Mouse (Mus musculus) brain, embryonic 18.5 days (tissue): ENCODE results near the gene Hint2.

Experiments
- DNase-seq: peaks from one replicate; pipeline ENCODE4 v3.0.0-alpha.2; 2012; ENCODE audit warnings: low read depth, low spot score

Gene Hint2

GRCm38 (mm10) chr4:43655656-43656338 is 469 bp downstream of the Hint2 start:
- no peak for DNase-seq

DNA sequence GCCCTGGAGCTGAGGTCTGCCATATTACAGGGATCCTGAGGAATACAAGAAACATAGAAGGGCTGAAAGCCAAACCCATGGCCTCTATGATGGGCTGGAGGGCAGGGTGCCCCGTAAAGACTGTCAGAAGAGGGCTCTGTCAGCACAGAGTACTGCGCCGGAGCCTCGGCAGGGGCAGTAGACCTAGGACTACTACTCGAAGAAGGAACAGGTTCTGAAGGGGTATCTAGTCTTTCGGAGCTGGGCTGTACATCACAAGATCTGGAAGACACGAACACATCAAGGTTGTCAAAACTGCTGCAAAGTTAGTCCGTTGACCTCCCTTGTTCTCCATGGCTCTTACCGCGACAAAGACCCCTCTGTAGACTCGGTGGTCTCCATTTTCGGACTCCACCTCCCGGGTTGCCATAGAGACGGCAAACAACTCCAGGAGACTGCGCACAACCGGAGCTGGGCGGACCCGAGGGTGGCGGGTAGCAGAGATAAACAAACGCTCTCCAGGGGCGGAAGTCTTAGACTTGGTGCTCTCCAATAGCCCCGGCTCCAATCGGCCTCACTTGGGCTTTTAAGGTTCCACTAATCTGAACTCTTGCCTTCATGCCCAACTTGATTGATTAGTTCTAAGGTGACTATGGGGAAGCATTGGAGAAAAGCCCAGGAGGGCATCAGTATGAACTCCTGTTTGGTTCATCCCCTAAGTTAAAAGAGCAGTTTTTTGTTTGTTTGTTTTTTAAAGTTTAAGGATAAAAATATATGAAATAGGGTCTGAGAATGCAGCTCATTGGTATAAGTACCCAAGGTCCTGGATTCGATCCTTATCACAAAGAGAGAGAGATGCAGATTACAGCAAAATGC is 2.9 kb downstream of the Hint2 start, which contains the start of gene Spag8:
TSS of gene Spag8 (minus strand) at position 434 of the 855 bp plus-strand sequence.
- DNase-seq, result no peak

DNA sequence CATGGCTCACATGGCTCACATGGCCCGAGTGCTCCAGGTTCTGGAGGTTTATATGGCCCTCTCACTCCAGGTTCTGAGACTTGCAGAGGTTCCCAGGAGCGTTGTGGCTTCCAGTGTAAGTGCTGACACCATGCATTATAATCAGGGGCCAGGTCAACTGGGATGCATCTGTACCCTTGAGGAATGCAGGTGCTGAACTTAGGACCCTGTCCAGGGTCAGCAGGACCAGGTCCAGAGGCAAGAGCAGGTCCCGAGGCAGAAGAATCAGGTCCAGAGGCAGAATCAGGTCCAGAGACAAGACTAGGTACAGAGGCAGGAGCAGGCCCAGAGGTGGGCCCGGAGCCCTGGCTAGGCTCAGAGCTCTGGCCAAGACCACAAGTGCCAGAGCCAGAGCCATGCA is 3.5 kb downstream of the Hint2 start:
- DNase-seq, result no peak

DNA sequence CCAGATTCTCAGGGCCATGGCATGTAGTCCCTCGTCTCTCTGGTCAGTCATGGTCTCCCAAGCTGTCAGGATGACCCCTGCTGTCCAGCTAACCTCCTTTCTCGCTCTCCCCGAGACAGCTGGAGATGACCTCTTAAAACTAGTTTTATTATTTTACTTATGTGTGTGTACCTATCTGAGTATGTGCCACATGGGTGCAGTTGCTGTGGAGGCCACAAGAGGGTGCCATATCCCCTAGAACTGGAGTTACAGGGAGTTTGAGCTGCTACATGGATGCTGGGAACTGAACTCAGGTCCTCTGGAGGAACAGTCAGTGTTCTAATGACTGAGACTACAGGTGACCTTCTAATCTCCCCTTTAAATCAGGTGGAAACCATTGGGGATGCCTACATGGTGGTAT is 6.5 kb downstream of the Hint2 start:
- DNase-seq, result no peak

DNA sequence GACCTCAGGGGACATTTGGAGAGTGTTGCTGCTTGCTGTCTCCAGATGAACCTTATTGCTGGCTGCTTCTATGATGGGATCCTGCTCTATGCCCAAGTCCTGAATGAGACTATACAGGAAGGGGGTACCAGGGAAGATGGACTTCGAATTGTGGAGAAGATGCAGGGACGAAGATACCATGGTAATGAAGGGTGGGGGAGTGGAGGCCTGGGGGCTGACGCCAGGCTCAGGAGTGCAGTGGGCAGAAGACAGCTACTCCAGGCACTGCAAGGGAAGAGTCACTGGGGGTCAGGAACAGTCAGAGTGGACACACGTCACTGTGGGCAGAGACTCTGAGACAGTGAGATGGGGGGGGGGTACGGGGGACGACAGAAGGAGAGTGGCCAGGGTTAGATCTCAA is 15.8 kb downstream of the Hint2 start:
- DNase-seq, result no peak

DNA sequence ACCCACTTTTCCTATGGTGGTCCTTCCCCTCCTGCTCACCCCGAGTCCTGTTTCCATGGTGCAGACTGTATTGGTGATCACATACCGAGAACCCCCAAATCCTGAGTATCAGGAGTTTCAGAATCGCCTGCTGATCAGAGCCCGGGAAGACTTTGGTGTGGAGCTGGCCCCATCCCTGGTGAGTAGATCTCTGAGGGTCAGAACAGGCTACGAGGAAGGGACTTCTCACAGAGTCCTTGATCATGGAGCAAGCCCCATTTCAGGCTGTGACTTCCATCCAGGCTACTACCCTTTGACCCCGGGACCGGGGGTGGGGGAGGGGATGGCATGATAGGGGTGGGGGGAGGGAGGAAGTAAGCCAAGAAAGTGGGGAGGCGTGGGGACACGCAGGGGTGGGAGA is 16.2 kb downstream of the Hint2 start:
- DNase-seq, result no peak

DNA sequence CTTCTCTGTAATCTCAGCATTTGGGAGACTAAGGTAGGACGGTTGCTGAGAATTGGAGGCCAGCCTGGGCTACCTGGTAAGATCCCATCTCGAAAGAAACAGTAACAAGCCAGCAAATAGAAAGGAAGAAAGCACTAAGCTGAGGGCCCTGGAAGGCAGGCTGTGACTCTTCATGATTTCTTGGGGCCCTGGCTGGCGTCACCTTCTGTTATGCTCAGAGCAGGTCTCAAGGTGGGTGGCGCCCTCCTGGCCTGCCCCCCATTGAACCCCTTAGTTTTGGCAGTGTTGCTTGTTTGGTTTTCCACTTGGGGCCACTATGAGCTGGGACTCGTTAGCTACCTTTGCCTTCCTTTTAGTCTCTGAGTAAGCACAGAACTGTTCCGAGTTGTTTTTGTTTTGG is 19.5 kb downstream of the Hint2 start:
- no peak for DNase-seq

DNA sequence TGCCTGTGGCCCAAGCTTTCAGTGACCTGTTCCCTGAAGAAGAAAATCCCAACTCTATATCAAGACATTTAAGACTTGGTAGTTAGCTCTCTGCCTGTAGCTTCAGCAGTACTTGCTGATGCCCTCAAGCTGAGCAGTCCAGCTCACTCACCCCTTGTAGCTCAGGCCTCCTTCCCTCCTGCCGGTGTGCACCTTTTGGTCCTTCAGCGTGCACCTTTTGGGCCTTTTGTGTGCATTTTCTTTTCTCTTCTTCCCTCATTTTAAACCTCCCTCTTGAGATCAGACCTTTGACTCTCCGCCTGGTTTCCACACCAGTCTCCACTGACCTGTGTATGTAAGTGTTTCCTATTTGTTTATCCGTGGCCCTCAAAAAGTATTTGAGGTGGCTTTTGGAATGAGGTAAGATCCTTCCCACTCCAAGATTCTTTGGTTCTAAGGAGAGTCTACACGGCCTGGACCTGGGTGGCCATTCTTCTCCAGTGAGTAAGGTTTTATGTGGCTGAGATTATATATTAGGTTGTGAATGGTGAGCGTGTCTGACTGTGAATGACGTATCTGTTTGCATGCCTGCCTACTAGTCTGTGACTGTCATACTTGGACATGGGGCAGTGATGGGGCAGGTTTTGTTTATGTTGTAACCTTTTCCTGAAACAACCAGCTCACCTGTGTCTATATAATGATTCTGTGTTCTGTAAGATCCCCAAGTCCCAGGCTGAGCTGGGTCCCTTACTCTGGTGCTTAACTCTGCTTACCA is 21.5 kb downstream of the Hint2 start:
- DNase-seq, result no peak

DNA sequence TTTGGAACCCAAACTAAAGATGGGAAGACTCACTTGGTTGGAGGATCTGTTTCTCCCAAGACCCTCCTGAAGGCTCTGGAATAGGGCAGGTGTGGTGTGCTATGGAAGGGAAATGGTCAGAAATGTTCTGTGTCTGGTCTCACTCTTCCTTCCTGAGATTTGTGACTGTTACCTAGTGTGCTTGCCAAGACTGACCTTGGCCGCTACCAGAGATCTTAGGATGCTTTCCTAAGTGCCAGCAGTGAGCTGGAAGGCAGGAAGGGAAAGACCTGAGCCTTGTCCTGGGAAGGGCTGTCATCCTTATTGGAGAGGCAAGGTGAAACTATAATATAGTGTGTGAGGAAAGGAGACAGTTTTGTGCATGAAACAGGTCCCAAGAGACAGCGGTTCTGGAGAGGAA is 22.5 kb downstream of the Hint2 start:
- DNase-seq, result no peak

- DNase-seq, result no peak
Measured at GRCm38 (mm10) chr4:43633296-43633695, 23.0 kb downstream of the Hint2 start.

- DNase-seq, result no peak
Measured at GRCm38 (mm10) chr4:43631956-43632920, 24.0 kb downstream of the Hint2 start.

DNA sequence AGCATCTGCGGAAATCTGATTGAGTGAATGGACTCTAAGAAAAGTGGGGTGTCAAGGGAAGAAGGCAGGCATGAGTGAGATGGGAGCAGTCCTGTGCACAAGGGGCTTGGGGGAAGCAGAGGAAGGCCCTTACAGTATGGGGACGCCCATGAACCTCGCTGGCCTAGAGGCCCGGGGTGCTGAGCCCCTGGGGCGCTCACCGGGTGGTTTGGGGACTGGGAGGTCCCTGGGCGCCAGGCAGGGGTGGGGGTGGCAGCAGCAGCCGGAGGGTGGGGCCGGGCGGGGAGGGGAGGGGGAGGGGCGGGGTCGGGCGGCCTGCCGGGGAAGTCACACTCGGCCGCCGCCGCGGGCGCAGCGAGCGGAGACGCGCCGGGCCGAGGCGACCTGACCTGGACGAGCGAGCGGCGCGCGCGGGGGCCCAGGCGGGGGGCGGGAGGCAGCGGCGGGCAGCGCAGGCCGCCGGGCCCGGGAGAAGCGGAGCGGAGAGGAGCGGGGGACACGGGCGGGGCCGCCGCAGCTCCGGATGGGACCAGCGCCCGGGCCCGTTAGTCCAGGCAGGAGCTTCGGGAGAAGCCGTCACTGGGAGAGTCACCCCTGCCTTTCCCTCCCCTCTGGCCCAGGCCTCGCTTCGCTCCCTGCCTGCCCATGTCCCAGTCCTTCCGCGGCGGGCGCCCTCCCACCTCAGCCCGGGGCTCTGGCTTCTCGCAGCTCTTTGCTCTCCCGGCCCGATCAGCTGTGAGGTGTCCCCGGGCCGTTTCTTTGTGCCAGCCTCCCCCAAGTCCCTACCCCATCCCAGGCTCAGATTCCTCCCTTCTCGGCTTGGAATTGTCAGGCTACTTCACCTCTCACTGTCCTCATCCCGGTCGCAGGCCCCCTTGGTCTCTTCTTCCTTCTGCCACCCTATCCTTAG is 25.0 kb downstream of the Hint2 start, which contains the start of gene Npr2:
TSS of gene Npr2 (plus strand) at position 890 of the 910 bp plus-strand sequence.
- no peak for DNase-seq

DNA sequence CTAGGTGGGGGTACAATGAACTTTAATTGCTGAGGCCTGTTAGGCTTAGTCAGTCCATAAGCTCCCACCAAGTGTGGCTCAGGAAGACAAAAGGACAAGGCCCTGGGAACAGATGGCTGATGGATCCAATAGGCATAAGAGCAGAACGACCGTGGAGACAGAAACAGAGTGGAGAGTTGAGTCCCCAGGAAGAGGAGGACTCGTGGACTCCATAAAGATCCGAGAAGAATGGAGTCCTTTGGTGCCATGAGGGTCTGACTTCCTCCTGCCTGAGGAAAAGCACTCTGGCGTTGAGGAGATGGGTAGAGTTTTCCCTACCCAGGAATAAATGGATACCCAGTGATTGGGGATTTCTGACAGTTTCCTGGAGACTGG is 25.6 kb downstream of the Hint2 start:
- no peak for DNase-seq

DNA sequence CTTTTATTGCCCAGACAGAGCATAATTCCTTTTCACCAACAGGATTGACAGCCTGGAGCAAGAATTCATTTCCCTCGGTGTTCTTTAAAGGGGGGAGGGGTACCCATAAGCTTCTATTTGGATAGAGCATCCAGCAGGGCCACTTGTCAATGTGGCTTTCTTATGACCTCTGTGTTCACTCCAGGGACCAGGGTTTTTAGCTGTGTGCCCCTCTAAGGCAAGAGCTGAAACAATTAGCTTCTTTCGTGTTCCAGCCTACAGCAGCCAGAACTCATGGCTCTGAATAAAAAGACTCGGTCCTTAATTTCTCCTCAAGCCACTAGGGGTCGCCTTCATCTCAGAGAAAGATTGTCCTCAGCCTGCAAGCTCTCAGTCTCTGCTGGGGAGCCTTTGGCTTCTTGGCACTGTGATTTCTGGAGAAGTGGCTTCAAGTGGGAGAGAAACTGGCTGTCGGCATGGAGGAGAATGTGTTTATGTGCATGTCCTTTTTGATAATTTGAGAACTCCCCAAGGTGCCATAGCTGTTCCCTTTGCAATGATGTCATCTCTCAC is 26.2 kb downstream of the Hint2 start:
- peak; percentile 81 for DNase-seq

DNA sequence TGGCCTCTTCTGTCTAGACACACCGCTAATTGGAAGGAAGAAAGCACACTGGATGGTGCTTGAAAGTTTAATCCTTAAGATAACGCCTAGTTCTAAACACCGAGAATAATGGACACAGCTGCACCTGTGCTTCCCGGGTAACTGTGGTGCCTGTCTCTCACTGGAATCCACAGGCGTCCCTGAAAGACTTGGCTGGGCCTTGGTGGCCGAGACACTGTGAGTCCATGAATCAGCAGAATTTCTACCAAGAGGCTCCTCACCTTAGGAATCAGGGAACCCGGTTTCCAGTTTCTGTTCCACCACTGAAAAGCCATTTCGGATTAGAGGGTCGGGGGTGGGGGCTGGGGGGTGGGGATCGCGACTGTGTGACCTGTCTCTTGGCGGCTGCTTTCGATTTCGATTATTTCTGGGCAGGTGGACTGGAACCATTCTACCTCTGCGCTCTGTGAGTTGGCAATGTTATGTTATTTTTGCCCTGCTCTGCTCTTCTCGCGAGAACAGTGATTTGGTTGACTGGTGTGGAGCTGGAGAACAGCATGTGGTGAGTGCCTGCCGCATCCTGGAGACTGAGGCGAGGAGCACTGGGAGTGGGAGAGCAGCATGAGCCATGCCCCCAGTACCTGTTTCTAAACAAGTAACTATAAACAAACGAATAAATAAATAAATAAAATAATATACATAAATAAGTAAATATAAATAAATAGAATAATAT is 27.0 kb downstream of the Hint2 start:
- DNase-seq, result no peak

- DNase-seq, result no peak
Measured at GRCm38 (mm10) chr4:43620146-43620778, 36.0 kb downstream of the Hint2 start.

GRCm38 (mm10) chr4:43613060-43613730 is 43.1 kb downstream of the Hint2 start:
- DNase-seq, result no peak

GRCm38 (mm10) chr4:43612534-43612933 is 43.7 kb downstream of the Hint2 start:
- no peak for DNase-seq
